Mouse (Mus musculus): ENCODE results near the gene Nbr1.

DNA sequence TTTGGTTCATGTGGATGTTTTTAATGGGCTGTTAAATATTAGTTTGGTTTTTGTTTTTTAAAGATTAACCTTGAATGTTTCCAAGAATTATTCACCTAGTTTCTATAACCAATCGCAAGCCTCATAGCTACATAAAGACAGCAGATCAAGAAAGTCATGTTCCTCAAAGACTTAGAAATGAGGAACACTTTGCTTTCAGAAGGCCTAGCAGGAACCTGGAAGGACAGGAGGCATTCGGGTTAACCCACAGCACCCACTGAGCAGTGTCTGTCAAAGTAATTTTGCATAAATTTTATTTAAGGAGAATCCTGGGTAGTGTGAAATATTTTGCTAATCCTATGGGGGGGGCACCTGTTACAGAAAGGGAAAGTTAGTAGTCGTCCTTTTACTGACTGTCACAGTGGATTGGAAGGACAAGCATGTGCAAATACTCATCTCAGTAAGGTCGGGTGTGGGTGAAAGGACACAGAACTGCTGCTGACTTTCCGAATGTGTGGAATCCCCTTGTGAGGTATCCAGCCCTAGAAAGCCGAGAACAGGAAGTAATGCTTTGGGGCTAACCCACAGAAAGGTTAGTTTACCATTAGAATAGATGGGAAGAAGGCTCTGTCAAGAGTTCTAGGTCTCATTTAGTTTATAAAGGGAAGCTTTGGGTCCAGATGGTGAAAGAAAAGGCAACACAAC is 29.3 kb downstream of the Nbr1 start:
- TF ChIP-seq MAX (IDR thresholded peaks at IDR 0.05; ENCODE audit: low read depth) (no peak), SRF (IDR thresholded peaks at IDR 0.05; ENCODE audit: control insufficient read depth, insufficient read length, low read depth) (no peak), POLR2AphosphoS2 (IDR thresholded peaks at IDR 0.05; ENCODE audit: insufficient read length, low read depth) (no peak), USF1 (IDR thresholded peaks at IDR 0.05; ENCODE audit: low read depth) (no peak), POLR2A (IDR thresholded peaks at IDR 0.05; ENCODE audit: insufficient read length, low read depth) (no peak), TCF12 (IDR thresholded peaks at IDR 0.05; ENCODE audit: insufficient read depth, poor library complexity, severe bottlenecking) (no peak), MYOG (IDR thresholded peaks at IDR 0.05; ENCODE audit: control insufficient read depth in 1 of 3, insufficient read depth in 1 of 3, insufficient read length in 2 of 3, low read depth in 2 of 3) (no peak), CEBPB (IDR thresholded peaks at IDR 0.05; ENCODE audit: insufficient read depth, poor library complexity, severe bottlenecking) (no peak), E2F4 (IDR thresholded peaks at IDR 0.05; ENCODE audit: insufficient read depth) (no peak), MYOD1 (IDR thresholded peaks at IDR 0.05; ENCODE audit: control insufficient read depth in 1 of 3, insufficient read length in 2 of 3, low read depth in 2 of 3) (no peak), REST (IDR thresholded peaks at IDR 0.05; ENCODE audit: insufficient read depth, insufficient read length) (no peak)
